Mouse (Mus musculus) megakaryocyte-erythroid progenitor cell, adult 5-6 weeks (primary cell): ENCODE measurements around the gene Hist1h2ab. TPM values are rescaled to one million over a fixed set of nuclear protein-coding genes. Genes with fewer than 3 reads are reported as not detected.
A peak's percentile ranks its signal among the peaks of the same experiment; 100 is the strongest.

ENCODE experiments used
- ATAC-seq: replicated peaks from 2 replicates; pipeline ENCODE4 v1.8.0; 2016; ENCODE audit warnings: mild to moderate bottlenecking, inconsistent platforms; ENCODE audit not compliant: severe bottlenecking, poor library complexity, low FRiP score, low TSS enrichment
- total RNA-seq, 2 experiments: library from RNA; stranded (forward) in 1 of 2; stranded (reverse) in 1 of 2; fragments of 200-1000, 215-1000 nt in 1 of 2; fragments of >200 nt in 1 of 2; fragmentation: Nextera tagmentation in 1 of 2; gene quantifications; 2 replicates each; pipeline ENCODE4 v1.2.3; 2014 to 2017

Hist1h2ab gene
- total RNA-seq, 2 experiments from 2014 or later, result 80.3 to 2,308 TPM

GRCm38 (mm10) chr13:23732156-23732804 lies 18.6 kb upstream of the Hist1h2ab start:
- peak; percentile 75; the same call in 1 of the 2 replicates for ATAC-seq

DNA sequence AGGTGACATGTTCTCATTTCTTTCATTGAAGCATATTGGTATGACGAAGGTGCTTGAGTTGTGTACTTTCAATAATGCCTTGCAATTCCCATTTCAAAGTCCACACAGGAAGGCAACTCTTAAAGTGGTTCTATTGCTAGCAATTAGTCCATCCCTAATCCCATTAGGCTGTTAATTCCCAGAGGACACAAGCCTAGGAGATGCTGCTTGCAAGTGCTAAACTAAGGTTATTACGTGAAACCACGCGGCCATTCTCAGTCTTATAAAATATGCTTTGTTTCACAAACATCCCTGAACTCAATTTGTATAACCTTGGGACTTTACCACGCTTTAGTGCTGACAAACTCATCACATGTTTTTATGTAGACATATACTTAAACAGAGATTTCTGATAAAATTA lies 13.8 kb upstream of the Hist1h2ab start:
- ATAC-seq, result no peak

DNA sequence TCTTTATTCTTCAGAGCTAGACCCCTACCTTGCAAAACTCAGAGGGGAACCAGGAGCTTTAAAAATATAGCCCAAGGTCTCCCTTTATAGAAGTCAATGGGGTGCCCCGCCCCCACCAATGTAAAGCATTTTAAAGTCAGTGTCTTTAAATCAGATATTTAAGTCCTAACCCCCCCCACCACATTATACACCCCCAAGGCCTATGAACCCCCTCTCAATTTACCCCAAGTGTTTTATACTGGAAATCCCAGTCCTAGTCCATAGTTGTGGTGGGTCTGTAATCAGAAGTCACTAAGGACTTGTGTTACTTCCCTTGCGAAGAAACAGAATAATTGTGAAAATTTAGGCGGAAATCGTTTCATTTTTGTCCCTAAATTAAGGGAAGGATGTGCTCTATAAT lies 12.9 kb upstream of the Hist1h2ab start:
- ATAC-seq, result no peak

- ATAC-seq, result peak; percentile 75
Measured at GRCm38 (mm10) chr13:23738677-23739068, 12.3 kb upstream of the Hist1h2ab start, which contains the start of gene Hist1h1c. Gene Hist1h1c (plus strand): TSS chr13:23738808.

GRCm38 (mm10) chr13:23739069-23739921 lies 11.6 kb upstream of the Hist1h2ab start:
- ATAC-seq, result peak; percentile 81

- ATAC-seq, result no peak; the same call in 1 of the 2 replicates
Measured at GRCm38 (mm10) chr13:23739922-23740252, 11.0 kb upstream of the Hist1h2ab start.

DNA sequence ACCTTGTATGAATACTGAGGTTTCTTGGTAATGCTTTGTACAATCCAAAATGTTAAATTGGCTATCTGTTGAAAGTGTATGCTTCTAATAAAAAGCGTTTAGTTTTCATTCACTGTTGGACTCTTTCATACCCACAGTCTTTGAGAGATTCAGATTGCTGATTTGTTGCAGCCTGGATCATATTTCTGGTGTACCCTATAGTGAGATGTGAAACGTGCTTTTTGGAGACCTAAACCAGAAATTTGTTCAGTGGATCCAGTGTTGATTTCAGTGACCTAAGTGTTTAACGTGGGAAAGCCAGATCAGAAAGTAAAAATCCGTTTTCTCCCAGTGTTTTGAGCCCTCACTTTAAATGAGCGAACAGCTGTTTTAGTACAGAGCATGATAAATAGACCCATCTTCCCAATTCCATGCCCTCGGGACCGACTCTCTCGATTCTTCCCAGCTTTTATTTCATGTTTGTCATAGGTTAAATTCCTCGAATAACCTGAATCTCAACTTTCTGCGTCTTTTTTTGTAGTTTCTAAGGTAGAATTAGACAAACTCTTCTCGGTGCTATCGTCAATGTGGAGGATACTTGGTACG lies 10.6 kb upstream of the Hist1h2ab start:
- no peak for ATAC-seq

- ATAC-seq, result no peak
Measured at GRCm38 (mm10) chr13:23740910-23741309, 10.0 kb upstream of the Hist1h2ab start.

DNA sequence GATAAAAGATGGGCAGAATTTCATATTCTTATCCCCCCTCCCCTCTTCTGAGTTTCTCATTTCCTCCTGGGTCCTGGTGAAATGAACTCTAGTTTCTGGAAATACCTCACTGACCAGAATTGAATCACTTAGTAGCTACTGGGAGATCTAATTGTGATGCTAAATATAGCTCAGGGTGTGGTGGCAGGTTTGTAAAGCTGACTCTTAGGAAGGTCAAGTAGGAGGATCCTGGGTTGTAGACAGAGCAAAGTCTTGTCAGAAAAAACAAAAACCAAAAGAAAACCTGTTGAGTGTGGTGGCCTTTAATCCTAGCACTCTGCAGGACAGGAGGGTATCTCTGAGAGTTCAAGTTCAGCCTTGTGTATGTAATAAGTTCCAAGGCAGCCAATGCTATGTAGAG lies 8.9 kb upstream of the Hist1h2ab start:
- no peak for ATAC-seq

- no peak for ATAC-seq
Measured at GRCm38 (mm10) chr13:23743215-23743614, 7.7 kb upstream of the Hist1h2ab start.

DNA sequence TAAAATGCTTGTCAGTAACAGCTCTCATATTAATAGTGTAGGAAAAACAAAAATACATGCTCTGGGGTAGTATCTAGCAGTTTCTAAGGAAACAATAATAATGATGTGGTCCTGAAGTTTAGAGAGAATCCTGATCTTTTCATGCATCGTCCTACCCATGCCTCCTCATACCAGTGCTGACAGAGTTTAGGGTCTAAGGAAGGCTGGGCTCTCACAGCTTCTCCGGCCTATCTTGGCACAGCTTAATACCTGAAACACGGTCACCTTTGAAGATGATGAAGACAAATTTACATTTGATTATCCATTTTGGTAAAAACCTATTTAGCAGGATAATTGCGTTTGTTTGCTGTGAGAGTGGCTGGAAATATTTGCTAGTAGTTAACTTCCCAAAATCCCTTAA lies 7.0 kb upstream of the Hist1h2ab start:
- no peak for ATAC-seq

DNA sequence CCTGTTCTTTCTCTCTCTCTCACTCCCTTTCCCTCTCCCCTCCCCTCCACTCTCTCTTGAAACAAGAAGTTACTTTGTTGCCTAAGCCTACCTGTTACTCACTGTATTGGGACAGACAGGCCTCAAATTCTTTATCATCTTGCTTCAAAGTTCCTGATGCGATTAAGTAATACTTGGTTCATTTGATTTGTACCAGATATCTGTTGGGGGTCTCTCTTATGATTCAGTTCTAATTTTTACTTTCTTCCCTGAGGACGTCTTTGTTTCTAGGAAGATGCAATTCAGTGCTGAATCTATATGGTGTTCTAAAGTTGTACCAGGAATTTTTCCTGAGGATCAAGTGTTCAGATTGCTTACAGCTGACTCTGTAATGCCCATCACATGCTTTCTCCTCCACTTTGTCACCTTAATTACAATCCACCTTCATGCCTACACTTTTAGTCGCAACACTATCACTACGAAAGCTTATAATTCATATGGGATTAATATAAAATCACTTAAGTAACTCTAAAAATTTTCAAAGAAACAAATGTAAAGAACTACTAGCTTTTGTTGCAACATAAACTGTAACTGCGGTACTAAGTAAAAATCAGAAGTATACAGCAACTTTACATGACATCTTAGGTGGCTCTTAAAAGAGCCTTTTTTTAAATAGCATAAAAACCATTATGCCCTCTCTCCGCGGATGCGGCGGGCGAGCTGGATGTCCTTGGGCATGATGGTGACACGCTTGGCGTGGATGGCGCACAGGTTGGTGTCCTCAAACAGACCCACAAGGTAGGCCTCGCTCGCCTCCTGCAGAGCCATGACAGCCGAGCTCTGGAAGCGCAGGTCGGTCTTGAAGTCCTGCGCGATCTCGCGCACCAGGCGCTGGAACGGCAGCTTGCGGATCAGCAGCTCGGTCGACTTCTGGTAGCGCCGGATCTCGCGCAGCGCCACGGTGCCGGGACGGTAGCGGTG lies 6.2 kb upstream of the Hist1h2ab start:
- no peak for ATAC-seq

GRCm38 (mm10) chr13:23745381-23746161 lies 5.4 kb upstream of the Hist1h2ab start, which contains the start of gene Hist1h3c:
Gene Hist1h3c (minus strand): TSS chr13:23745602.
- peak; percentile 62 for ATAC-seq

DNA sequence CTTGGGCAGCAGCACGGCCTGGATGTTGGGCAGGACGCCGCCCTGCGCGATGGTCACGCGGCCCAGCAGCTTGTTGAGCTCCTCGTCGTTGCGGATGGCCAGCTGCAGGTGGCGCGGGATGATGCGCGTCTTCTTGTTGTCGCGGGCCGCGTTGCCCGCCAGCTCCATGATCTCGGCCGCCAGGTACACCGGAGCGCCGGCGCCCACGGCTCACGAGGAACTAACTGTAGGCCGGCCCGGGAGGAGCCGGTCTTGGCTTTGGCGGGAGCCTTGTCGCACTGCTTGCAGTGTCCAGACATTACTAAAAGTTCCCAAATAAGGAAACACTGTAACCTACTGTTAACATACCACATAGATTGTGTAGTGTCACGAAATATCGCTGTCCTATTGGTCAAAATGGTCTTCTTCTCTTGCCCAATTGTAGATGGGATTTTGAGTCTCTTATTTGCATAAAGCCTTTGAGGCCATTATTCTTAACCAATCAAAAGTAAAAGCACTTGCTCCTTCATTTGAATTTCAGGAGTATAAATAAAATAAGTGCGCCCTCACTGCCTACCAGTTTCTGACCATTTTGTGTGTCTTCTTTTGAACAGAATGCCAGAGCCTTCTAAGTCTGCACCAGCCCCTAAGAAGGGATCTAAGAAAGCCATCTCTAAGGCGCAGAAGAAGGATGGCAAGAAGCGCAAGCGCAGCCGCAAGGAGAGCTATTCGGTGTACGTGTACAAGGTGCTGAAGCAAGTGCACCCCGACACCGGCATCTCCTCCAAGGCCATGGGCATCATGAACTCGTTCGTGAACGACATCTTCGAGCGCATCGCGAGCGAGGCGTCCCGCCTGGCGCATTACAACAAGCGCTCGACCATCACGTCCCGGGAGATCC lies 4.5 kb upstream of the Hist1h2ab start, which contains the start of gene Hist1h2bb:
TSS of gene Hist1h2bb (plus strand) at position 534 of the 880 bp plus-strand sequence.
- peak; percentile 74 for ATAC-seq

DNA sequence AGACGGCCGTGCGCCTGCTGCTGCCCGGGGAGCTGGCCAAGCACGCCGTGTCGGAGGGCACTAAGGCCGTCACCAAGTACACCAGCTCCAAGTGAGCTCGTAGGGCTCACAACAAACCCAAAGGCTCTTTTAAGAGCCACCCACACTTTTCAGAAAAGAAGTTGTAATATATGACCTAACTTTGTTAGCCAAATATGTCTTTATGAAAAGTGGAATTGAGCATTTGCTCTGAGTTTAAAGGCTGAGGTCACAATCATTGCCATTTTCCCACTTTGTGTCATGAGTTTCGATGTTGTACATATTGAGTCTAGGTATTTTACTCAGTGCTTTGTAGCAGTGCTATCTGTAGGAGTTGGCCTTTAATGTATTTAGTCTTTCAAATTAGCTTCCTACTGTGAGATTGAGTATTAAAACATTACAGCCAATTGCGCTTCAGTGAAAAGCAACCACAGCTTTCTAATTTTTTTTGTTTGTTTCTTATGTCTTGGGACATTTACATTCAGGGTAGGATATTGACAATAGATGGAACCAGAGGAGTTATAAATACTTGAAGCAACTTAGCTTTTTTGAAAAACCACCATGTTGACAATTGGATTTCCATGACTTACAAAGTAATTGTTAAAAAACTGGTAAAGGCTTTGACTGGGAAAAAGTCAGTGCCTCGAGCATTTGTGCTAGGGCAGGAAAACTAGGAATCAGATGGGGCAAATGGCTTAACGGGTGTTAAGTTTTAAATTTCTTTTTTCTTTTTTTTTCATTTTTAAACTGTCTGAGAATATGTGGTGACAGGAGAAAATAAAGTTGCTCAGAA lies 3.6 kb upstream of the Hist1h2ab start:
- ATAC-seq, result peak; percentile 9; the same call in 1 of the 2 replicates

- no peak for ATAC-seq
Measured at GRCm38 (mm10) chr13:23747892-23748288, 3.0 kb upstream of the Hist1h2ab start.
